Mouse (Mus musculus) lung, embryonic 14.5 days (tissue): ENCODE results near the gene Qtrt2. TPM values are rescaled to one million over a fixed set of nuclear protein-coding genes. Genes with fewer than 3 reads are reported as not detected.

Source experiments
- ATAC-seq: fragments of 200-750 bp; cut with Nextera tagmentation; 2 replicates; pipeline ENCODE4 v1.8.0; 2017; ENCODE audit warnings: mild to moderate bottlenecking, moderate TSS enrichment, moderate library complexity; ENCODE audit not compliant: insufficient read depth
- DNase-seq: peaks from one replicate; pipeline ENCODE4 v3.0.0-alpha.2; 2015
- H3K27ac ChIP-seq: fragments of 300-500 bp; sonication (generic); 2 replicates; pipeline ENCODE4 v1.5.1; 2014; ENCODE audit warnings: low read depth, mild to moderate bottlenecking, moderate library complexity
- H3K27me3 ChIP-seq: fragments of 300-500 bp; sonication (generic); 2 replicates; pipeline ENCODE4 v1.6.1; 2014; ENCODE audit warnings: low read length, control low read depth; ENCODE audit not compliant: insufficient read depth
- H3K36me3 ChIP-seq: fragments of 300-500 bp; sonication (generic); 2 replicates; pipeline ENCODE4 v1.6.1; 2014; ENCODE audit warnings: control low read depth; ENCODE audit not compliant: insufficient read depth
- H3K4me1 ChIP-seq: fragments of 300-500 bp; sonication (generic); 2 replicates; pipeline ENCODE4 v1.6.1; 2014; ENCODE audit warnings: antibody characterized with exemption, control low read depth; ENCODE audit not compliant: insufficient read depth
- H3K4me2 ChIP-seq: fragments of 300-500 bp; sonication (generic); 2 replicates; pipeline ENCODE4 v1.6.1; 2014; ENCODE audit warnings: mild to moderate bottlenecking
- H3K4me3 ChIP-seq: fragments of 300-500 bp; sonication (generic); 2 replicates; pipeline ENCODE4 v1.5.1; 2014; ENCODE audit warnings: low read depth, low read length
- H3K9ac ChIP-seq: fragments of 300-500 bp; sonication (generic); 2 replicates; pipeline ENCODE4 v1.6.1; 2014
- H3K9me3 ChIP-seq: fragments of 300-500 bp; sonication (generic); 2 replicates; pipeline ENCODE4 v1.6.1; 2016; ENCODE audit warnings: low read depth, low read length, control low read depth
- CTCF ChIP-seq: IDR thresholded peaks from 2 replicates; pipeline ENCODE4 v1.5.1; 2016; ENCODE audit warnings: antibody characterized with exemption, low read depth
- WGBS: fragments of 180-500 bp; shearing (Covaris S2); extraction: QIAGEN DNeasy Blood & Tissue Kit; methylation state at CpG from one replicate; pipeline ENCODE4 v1.1.7; 2014; 5-methylcytosine and 5-hydroxymethylcytosine counted together
- polyA plus RNA-seq: library from polyadenylated mRNA; unstranded; fragments of >200 nt; fragmentation: Nextera tagmentation; extraction: Ambion mirVana; gene quantifications from 2 replicates; pipeline ENCODE4 v1.2.1, GENCODE M21; 2014

The Qtrt2 gene
- polyA plus RNA-seq, 1 experiment from 2014 or later: 43.0 TPM

- DNase-seq (no peak), ATAC-seq (no peak)
- Histone ChIP-seq H3K4me3 (no peak overlapping the region), H3K27ac (no peak overlapping the region), H3K4me2 (no peak overlapping the region), H3K27me3 (no peaks in the 10 kb centered on the region), H3K4me1 (no peaks in the 10 kb centered on the region), H3K9me3 (no peaks in the 10 kb centered on the region), H3K9ac (no peak overlapping the region), H3K36me3 (no peaks in the 10 kb centered on the region)
- 66% methylated on average over 4 of the region's 4 CpGs for WGBS
- TF ChIP-seq CTCF: no peak
These were observed 26.5 kb downstream of the Qtrt2 start for GRCm38 (mm10) chr16:43900138-43900537.

DNA sequence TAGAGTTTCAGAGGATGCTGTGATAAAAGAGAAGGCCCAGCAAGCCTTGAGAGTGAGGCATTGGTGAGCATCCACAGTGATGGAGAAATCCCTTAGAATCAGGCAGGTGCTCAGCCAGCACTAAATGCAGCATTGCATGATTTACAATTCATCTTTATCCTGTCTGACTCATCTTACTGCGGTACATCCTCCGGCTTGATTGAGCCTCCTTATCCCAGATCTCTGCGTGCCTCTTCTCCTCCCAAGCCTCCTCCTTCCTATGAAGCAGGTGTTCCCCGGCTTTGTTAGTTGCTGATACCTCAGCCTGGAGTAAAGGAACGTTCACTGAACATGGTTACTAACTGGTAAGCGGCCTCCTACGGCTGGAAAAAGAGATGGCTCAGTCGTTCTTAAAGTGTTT, 32.1 kb downstream of the Qtrt2 start:
- DNase-seq (no peak), ATAC-seq (no peak)
- Histone ChIP-seq H3K4me2 (no peak overlapping the region), H3K9ac (no peak overlapping the region), H3K4me3 (no peak overlapping the region), H3K9me3 (no peaks in the 10 kb centered on the region), H3K27ac (no peak overlapping the region), H3K4me1 (no peaks in the 10 kb centered on the region), H3K27me3 (no peaks in the 10 kb centered on the region), H3K36me3 (no peaks in the 10 kb centered on the region)
- no peak for TF ChIP-seq CTCF
- WGBS: 82% methylated on average over 8 of the region's 8 CpGs

DNA sequence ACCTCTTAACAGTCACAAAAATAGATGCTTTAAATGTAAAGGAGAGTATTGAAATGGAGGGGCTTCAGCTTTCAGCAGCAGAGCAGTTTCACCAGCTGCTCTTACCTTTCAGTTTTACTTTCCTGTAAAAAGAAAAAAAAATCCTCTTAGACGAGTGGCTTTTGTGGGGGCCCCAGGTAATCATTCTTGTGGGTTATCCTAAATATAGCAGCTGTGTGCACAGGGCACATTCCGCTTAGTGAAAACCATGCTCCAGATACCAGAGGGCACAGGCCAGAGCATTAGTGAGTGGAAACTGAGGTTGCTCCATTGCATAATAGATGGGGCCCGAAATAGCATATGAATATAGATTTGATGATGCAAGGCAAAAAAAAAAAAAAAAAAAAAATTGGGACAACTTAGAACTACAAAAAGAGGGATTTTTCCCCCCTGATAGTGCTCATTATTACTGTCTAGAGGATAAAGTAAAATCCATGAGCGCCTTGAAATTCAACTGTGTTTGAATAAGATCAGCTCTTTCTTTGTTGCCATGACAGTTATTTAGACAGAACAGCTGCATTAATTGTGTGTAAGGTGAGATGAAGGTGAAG, 35.8 kb downstream of the Qtrt2 start:
- TF ChIP-seq CTCF: no peak
- Histone ChIP-seq H3K9ac (peak overlapping the region; percentile 76), H3K4me3 (peak overlapping the region; percentile 66)

DNA sequence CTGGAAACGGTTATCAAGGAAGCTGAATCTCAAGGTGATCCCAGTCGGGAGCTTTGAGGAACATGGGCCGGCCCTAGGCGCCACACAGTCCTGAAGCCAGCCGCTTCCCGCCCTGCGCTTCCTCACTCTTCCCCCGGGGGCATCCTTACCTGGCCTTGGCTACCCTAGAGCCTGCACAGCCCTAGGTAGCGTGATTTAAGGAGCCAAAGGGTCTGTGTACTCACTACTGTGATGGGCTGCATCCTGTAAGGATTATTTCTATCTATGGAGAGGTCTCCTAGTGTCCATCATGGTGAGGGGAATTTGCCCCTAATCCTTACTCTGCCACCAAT, 36.6 kb downstream of the Qtrt2 start:
- peak; percentile 98 for ATAC-seq

More for the DNA sequence above, 35.8 kb downstream of the Qtrt2 start:
- ATAC-seq: no peak
- peak overlapping the region; percentile 70 for H3K4me2 ChIP-seq
- H3K9me3 ChIP-seq: no peaks in the 10 kb centered on the region
- H3K27ac ChIP-seq: no peak overlapping the region
- no peaks in the 10 kb centered on the region for H3K36me3 ChIP-seq
- no peaks in the 10 kb centered on the region for H3K4me1 ChIP-seq
- no peaks in the 10 kb centered on the region for H3K27me3 ChIP-seq
- WGBS: 76% methylated on average over 4 of the region's 4 CpGs
- DNase-seq: no peak

DNA sequence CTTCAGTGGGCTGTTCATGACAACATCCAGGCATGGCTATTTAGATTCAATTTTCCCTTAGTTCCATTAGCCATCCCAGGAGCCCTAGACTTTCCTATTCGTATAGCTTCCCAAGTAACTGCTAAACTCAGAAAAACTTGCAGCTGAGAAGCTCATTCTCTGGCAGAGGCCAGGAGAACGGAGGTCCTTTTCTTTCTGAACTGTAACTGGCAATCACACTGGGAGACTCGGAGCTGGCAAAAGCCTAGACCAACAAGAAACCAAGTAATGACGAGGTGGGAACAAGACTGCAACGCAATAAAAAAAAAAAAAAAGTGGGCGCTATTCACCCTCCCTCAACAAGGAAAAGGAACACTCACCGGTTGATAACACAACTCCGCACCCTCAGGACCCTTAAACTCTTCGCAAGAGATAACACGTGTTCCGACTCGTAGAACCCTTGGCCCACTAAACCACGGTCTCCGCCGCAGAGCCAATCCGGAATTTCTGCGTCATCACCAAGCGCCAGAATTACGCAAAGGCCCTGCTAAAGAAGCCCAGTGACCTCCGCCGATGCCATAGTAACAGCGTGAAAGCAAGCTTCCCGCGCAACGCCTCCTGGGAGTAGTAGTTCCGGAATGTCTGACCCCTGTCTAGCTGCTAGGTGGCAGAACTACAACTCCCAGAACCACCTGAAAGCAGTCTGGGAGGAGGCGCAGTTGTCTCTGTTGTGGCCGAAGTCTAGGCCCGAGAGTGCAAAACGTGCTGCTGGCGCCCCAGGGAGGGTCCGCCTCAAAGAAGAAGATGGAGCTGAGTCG, 37.2 kb downstream of the Qtrt2 start, which contains the start of gene Ccdc191:
TSS of gene Ccdc191 (plus strand) at position 593 of the 797 bp plus-strand sequence.
- Histone ChIP-seq H3K9me3 (no peaks in the 10 kb centered on the region), H3K27ac (peak within 1 kb of the TSS; percentile 77), H3K4me2 (peak within 1 kb of the TSS; percentile 76), H3K9ac (peak within 1 kb of the TSS; percentile 76), H3K4me3 (peak within 1 kb of the TSS; percentile 66), H3K27me3 (no peaks in the 10 kb centered on the region), H3K36me3 (no peaks in the 10 kb centered on the region), H3K4me1 (no peaks in the 10 kb centered on the region)
- DNase-seq (peak; percentile 100), ATAC-seq (peak; percentile 100)
- TF ChIP-seq CTCF: no peak
- WGBS: under 1% methylated on average over 33 of the region's 33 CpGs

More for the DNA sequence above, 36.6 kb downstream of the Qtrt2 start:
- DNase-seq: no peak
- Histone ChIP-seq H3K27me3 (no peaks in the 10 kb centered on the region), H3K27ac (peak overlapping the region; percentile 77), H3K36me3 (no peaks in the 10 kb centered on the region), H3K4me1 (no peaks in the 10 kb centered on the region), H3K9ac (peak overlapping the region; percentile 76), H3K4me3 (peak overlapping the region; percentile 66), H3K9me3 (no peaks in the 10 kb centered on the region), H3K4me2 (peak overlapping the region; percentile 70)
- TF ChIP-seq CTCF: peak; percentile 67
- WGBS: 0% methylated on average over 9 of the region's 9 CpGs

GRCm38 (mm10) chr16:43882329-43882728, 44.3 kb downstream of the Qtrt2 start:
- Histone ChIP-seq H3K36me3 (peaks cover 27% of the 10 kb centered on the region), H3K4me1 (no peaks in the 10 kb centered on the region), H3K27ac (no peak overlapping the region), H3K4me2 (no peak overlapping the region), H3K9ac (no peak overlapping the region), H3K9me3 (no peaks in the 10 kb centered on the region), H3K27me3 (no peaks in the 10 kb centered on the region), H3K4me3 (no peak overlapping the region)
- DNase-seq (no peak), ATAC-seq (no peak)
- WGBS: 93% methylated on average over 2 of the region's 2 CpGs
- TF ChIP-seq CTCF: no peak

GRCm38 (mm10) chr16:43881636-43882035, 45.0 kb downstream of the Qtrt2 start:
- H3K4me1 ChIP-seq: no peaks in the 10 kb centered on the region
- 0 out of 2 replicates have a peak, but pooled peaks have one; percentile 9 for TF ChIP-seq CTCF
- H3K36me3 ChIP-seq: peaks cover 32% of the 10 kb centered on the region
- no peaks in the 10 kb centered on the region for H3K27me3 ChIP-seq
- H3K4me3 ChIP-seq: no peak overlapping the region
- no peak overlapping the region for H3K9ac ChIP-seq
- H3K27ac ChIP-seq: no peak overlapping the region
- H3K9me3 ChIP-seq: no peaks in the 10 kb centered on the region
- H3K4me2 ChIP-seq: no peak overlapping the region
- peak; percentile 34 for DNase-seq
- ATAC-seq: no peak
- WGBS: 52% methylated on average over 3 of the region's 3 CpGs
